Mouse (Mus musculus): Measurements from ENCODE around the gene Foxred2. TPM values are rescaled to one million over a fixed set of nuclear protein-coding genes. Genes with fewer than 3 reads are reported as not detected.
A peak's percentile ranks its signal among the peaks of the same experiment; 100 is the strongest.

The Foxred2 gene
- polyA plus RNA-seq, 1 experiment from 2014 or later = 17.3 TPM

- Histone ChIP-seq H3K27me3 (replicated peaks; ENCODE audit: control insufficient read depth, insufficient read depth, low read length) (no peaks in the 10 kb centered on the region), H3K4me2 (ENCODE audit: low read length) (peak overlapping the region; percentile 93), H3K9me3 (ENCODE audit: control insufficient read depth, low read length) (no peaks in the 10 kb centered on the region), H3K4me1 (replicated peaks; ENCODE audit: control insufficient read depth, insufficient read depth, low read length) (peaks cover 28% of the 10 kb centered on the region), H3K9ac (replicated peaks; ENCODE audit: low read depth, low read length) (peak overlapping the region; percentile 77), H3K27ac (ENCODE audit: low read length) (peak overlapping the region; percentile 80), H3K4me3 (replicated peaks; ENCODE audit: low read length) (peak overlapping the region; percentile 71), H3K36me3 (ENCODE audit: control insufficient read depth, insufficient read depth) (peaks cover 28% of the 10 kb centered on the region)
- ATAC-seq = peak; percentile 58
- 10% methylated on average over 52 of the region's 52 CpGs for WGBS
These were observed 800 bp downstream of the Foxred2 start for GRCm38 (mm10) chr15:77955440-77956403.

GRCm38 (mm10) chr15:77954362-77954761 lies 2.2 kb downstream of the Foxred2 start:
- H3K4me3 ChIP-seq (replicated peaks; ENCODE audit: low read length) = peak overlapping the region; percentile 26
- peak overlapping the region; percentile 44 for H3K4me2 ChIP-seq (ENCODE audit: low read length)
- H3K9ac ChIP-seq (replicated peaks; ENCODE audit: low read depth, low read length) = no peak overlapping the region; the same call in 1 of the 2 replicates
- no peak for ATAC-seq
- H3K27ac ChIP-seq (ENCODE audit: low read length) = no peak overlapping the region
- peaks cover 15% of the 10 kb centered on the region for H3K36me3 ChIP-seq (ENCODE audit: control insufficient read depth, insufficient read depth)
- no peaks in the 10 kb centered on the region for H3K27me3 ChIP-seq (replicated peaks; ENCODE audit: control insufficient read depth, insufficient read depth, low read length)
- peaks cover 28% of the 10 kb centered on the region for H3K4me1 ChIP-seq (replicated peaks; ENCODE audit: control insufficient read depth, insufficient read depth, low read length)
- 91% methylated on average over 2 of the region's 2 CpGs for WGBS
- H3K9me3 ChIP-seq (ENCODE audit: control insufficient read depth, low read length) = no peaks in the 10 kb centered on the region

- Histone ChIP-seq H3K4me3 (replicated peaks; ENCODE audit: low read length) (no peak overlapping the region), H3K36me3 (ENCODE audit: control insufficient read depth, insufficient read depth) (peaks cover 12% of the 10 kb centered on the region), H3K9ac (replicated peaks; ENCODE audit: low read depth, low read length) (no peak overlapping the region), H3K27ac (ENCODE audit: low read length) (no peak overlapping the region), H3K27me3 (replicated peaks; ENCODE audit: control insufficient read depth, insufficient read depth, low read length) (no peaks in the 10 kb centered on the region), H3K4me1 (replicated peaks; ENCODE audit: control insufficient read depth, insufficient read depth, low read length) (peaks cover 28% of the 10 kb centered on the region), H3K9me3 (ENCODE audit: control insufficient read depth, low read length) (no peaks in the 10 kb centered on the region), H3K4me2 (ENCODE audit: low read length) (no peak overlapping the region)
- ATAC-seq = no peak
- 82% methylated on average over 3 of the region's 3 CpGs for WGBS
These were observed 3.6 kb downstream of the Foxred2 start for GRCm38 (mm10) chr15:77952921-77953320.

GRCm38 (mm10) chr15:77949061-77949460 lies 7.5 kb downstream of the Foxred2 start:
- H3K9ac ChIP-seq (replicated peaks; ENCODE audit: low read depth, low read length) = no peak overlapping the region
- no peak overlapping the region for H3K27ac ChIP-seq (ENCODE audit: low read length)
- H3K4me1 ChIP-seq (replicated peaks; ENCODE audit: control insufficient read depth, insufficient read depth, low read length) = peaks cover 6% of the 10 kb centered on the region
- peaks cover 25% of the 10 kb centered on the region for H3K36me3 ChIP-seq (ENCODE audit: control insufficient read depth, insufficient read depth)
- H3K27me3 ChIP-seq (replicated peaks; ENCODE audit: control insufficient read depth, insufficient read depth, low read length) = no peaks in the 10 kb centered on the region
- H3K9me3 ChIP-seq (ENCODE audit: control insufficient read depth, low read length) = no peaks in the 10 kb centered on the region
- ATAC-seq = no peak
- H3K4me2 ChIP-seq (ENCODE audit: low read length) = no peak overlapping the region
- H3K4me3 ChIP-seq (replicated peaks; ENCODE audit: low read length) = no peak overlapping the region
- 86% methylated on average over 7 of the region's 7 CpGs for WGBS

GRCm38 (mm10) chr15:77945711-77946110 lies 10.8 kb downstream of the Foxred2 start:
- Histone ChIP-seq H3K4me3 (replicated peaks; ENCODE audit: low read length) (no peak overlapping the region), H3K4me2 (ENCODE audit: low read length) (no peak overlapping the region), H3K9me3 (ENCODE audit: control insufficient read depth, low read length) (no peaks in the 10 kb centered on the region), H3K4me1 (replicated peaks; ENCODE audit: control insufficient read depth, insufficient read depth, low read length) (peaks cover 10% of the 10 kb centered on the region), H3K36me3 (ENCODE audit: control insufficient read depth, insufficient read depth) (peaks cover 32% of the 10 kb centered on the region), H3K9ac (replicated peaks; ENCODE audit: low read depth, low read length) (no peak overlapping the region), H3K27ac (ENCODE audit: low read length) (no peak overlapping the region), H3K27me3 (replicated peaks; ENCODE audit: control insufficient read depth, insufficient read depth, low read length) (no peaks in the 10 kb centered on the region)
- 88% methylated on average over 4 of the region's 4 CpGs for WGBS
- ATAC-seq = no peak

- Histone ChIP-seq H3K9me3 (ENCODE audit: control insufficient read depth, low read length) (no peaks in the 10 kb centered on the region), H3K27ac (ENCODE audit: low read length) (peak overlapping the region; percentile 53), H3K9ac (replicated peaks; ENCODE audit: low read depth, low read length) (no peak overlapping the region), H3K36me3 (ENCODE audit: control insufficient read depth, insufficient read depth) (peaks cover 21% of the 10 kb centered on the region), H3K4me3 (replicated peaks; ENCODE audit: low read length) (no peak overlapping the region), H3K27me3 (replicated peaks; ENCODE audit: control insufficient read depth, insufficient read depth, low read length) (no peaks in the 10 kb centered on the region), H3K4me2 (ENCODE audit: low read length) (no peak overlapping the region), H3K4me1 (replicated peaks; ENCODE audit: control insufficient read depth, insufficient read depth, low read length) (peaks cover 11% of the 10 kb centered on the region)
- ATAC-seq = peak; percentile 83
- WGBS = 62% methylated on average over 3 of the region's 3 CpGs
These were observed 15.0 kb downstream of the Foxred2 start for GRCm38 (mm10) chr15:77941563-77941962.

GRCm38 (mm10) chr15:77938516-77938915 lies 18.0 kb downstream of the Foxred2 start:
- Histone ChIP-seq H3K4me1 (replicated peaks; ENCODE audit: control insufficient read depth, insufficient read depth, low read length) (peaks cover 37% of the 10 kb centered on the region), H3K36me3 (ENCODE audit: control insufficient read depth, insufficient read depth) (peaks cover 11% of the 10 kb centered on the region), H3K4me3 (replicated peaks; ENCODE audit: low read length) (no peak overlapping the region), H3K9ac (replicated peaks; ENCODE audit: low read depth, low read length) (no peak overlapping the region), H3K27me3 (replicated peaks; ENCODE audit: control insufficient read depth, insufficient read depth, low read length) (no peaks in the 10 kb centered on the region), H3K9me3 (ENCODE audit: control insufficient read depth, low read length) (no peaks in the 10 kb centered on the region), H3K27ac (ENCODE audit: low read length) (no peak overlapping the region), H3K4me2 (ENCODE audit: low read length) (no peak overlapping the region)
- 80% methylated on average over 5 of the region's 5 CpGs for WGBS
- no peak for ATAC-seq

GRCm38 (mm10) chr15:77935673-77936375 lies 20.7 kb downstream of the Foxred2 start:
- peak overlapping the region; percentile 89 for H3K27ac ChIP-seq (ENCODE audit: low read length)

GRCm38 (mm10) chr15:77934968-77935367 lies 21.6 kb downstream of the Foxred2 start:
- Histone ChIP-seq H3K36me3 (ENCODE audit: control insufficient read depth, insufficient read depth) (no peaks in the 10 kb centered on the region), H3K9me3 (ENCODE audit: control insufficient read depth, low read length) (no peaks in the 10 kb centered on the region), H3K9ac (replicated peaks; ENCODE audit: low read depth, low read length) (no peak overlapping the region), H3K27ac (ENCODE audit: low read length) (peak overlapping the region; percentile 89), H3K4me1 (replicated peaks; ENCODE audit: control insufficient read depth, insufficient read depth, low read length) (peaks cover 32% of the 10 kb centered on the region), H3K4me3 (replicated peaks; ENCODE audit: low read length) (no peak overlapping the region), H3K27me3 (replicated peaks; ENCODE audit: control insufficient read depth, insufficient read depth, low read length) (no peaks in the 10 kb centered on the region), H3K4me2 (ENCODE audit: low read length) (no peak overlapping the region)
- ATAC-seq = no peak
- 51% methylated on average over 5 of the region's 5 CpGs for WGBS

More at GRCm38 (mm10) chr15:77935673-77936375, 20.7 kb downstream of the Foxred2 start:
- Histone ChIP-seq H3K4me2 (ENCODE audit: low read length) (peak overlapping the region; percentile 21; the same call in 1 of the 2 replicates), H3K27me3 (replicated peaks; ENCODE audit: control insufficient read depth, insufficient read depth, low read length) (no peaks in the 10 kb centered on the region), H3K4me1 (replicated peaks; ENCODE audit: control insufficient read depth, insufficient read depth, low read length) (peaks cover 31% of the 10 kb centered on the region), H3K9ac (replicated peaks; ENCODE audit: low read depth, low read length) (no peak overlapping the region), H3K9me3 (ENCODE audit: control insufficient read depth, low read length) (no peaks in the 10 kb centered on the region), H3K4me3 (replicated peaks; ENCODE audit: low read length) (no peak overlapping the region), H3K36me3 (ENCODE audit: control insufficient read depth, insufficient read depth) (no peaks in the 10 kb centered on the region)
- peak; percentile 83 for ATAC-seq
- 46% methylated on average over 14 of the region's 14 CpGs for WGBS

All from forebrain, embryonic 16.5 days (tissue).